Mouse (Mus musculus) liver, embryonic 14.5 days (tissue): ENCODE measurements around the gene Hcfc2. TPM values are rescaled to one million over a fixed set of nuclear protein-coding genes. Genes with fewer than 3 reads are reported as not detected.

Experiments used
- ATAC-seq: fragments of 200-750 bp; cut with Nextera tagmentation; 2 replicates; pipeline ENCODE4 v1.8.0; 2017; ENCODE audit warnings: moderate number of reproducible peaks, mild to moderate bottlenecking, moderate library complexity; ENCODE audit not compliant: insufficient read depth
- DNase-seq, 3 experiments: peaks; one replicate each; pipeline ENCODE4 v3.0.0-alpha.2; 2012 to 2013; ENCODE audit warnings: low read depth in 3 of 3, low spot score in 3 of 3
- H3K27ac ChIP-seq: fragments of 300-500 bp; sonication (generic); 2 replicates; pipeline ENCODE4 v1.5.1; 2014; ENCODE audit warnings: moderate library complexity, mild to moderate bottlenecking, control low read depth, inconsistent platforms
- H3K27me3 ChIP-seq: fragments of 300-500 bp; sonication (generic); 2 replicates; pipeline ENCODE4 v1.6.1; 2014; ENCODE audit warnings: mild to moderate bottlenecking, low read length, moderate library complexity; ENCODE audit not compliant: control insufficient read depth, insufficient read depth
- H3K36me3 ChIP-seq: fragments of 300-500 bp; sonication (generic); replicated peaks from 2 replicates; pipeline ENCODE4 v1.6.1; 2014; ENCODE audit warnings: low read depth; ENCODE audit not compliant: control insufficient read depth, insufficient read depth
- H3K4me1 ChIP-seq, 2 experiments: fragments of 200-500 bp in 1 of 2; fragments of 300-500 bp in 1 of 2; sonication (generic) in 1 of 2; replicated peaks; 2 replicates each; pipeline ENCODE4 v1.6.1; 2012 to 2014; ENCODE audit warnings: antibody characterized with exemption in 1 of 2, inconsistent platforms in 1 of 2, low read length in 1 of 2; ENCODE audit not compliant: control insufficient read depth in 2 of 2, insufficient read depth in 2 of 2
- H3K4me2 ChIP-seq: fragments of 300-500 bp; sonication (generic); 2 replicates; pipeline ENCODE4 v1.6.1; 2014; ENCODE audit warnings: low read depth, mild to moderate bottlenecking, control low read depth, moderate library complexity
- H3K4me3 ChIP-seq, 2 experiments: fragments of 200-500 bp in 1 of 2; fragments of 300-500 bp in 1 of 2; sonication (generic) in 1 of 2; 2 replicates each; pipeline ENCODE4 v1.5.1; 2012 to 2014; ENCODE audit warnings: low read depth in 2 of 2, low read length in 2 of 2, mild to moderate bottlenecking in 2 of 2, control low read depth in 1 of 2, inconsistent platforms in 1 of 2, moderate library complexity in 1 of 2; ENCODE audit not compliant: insufficient read depth in 1 of 2
- H3K9ac ChIP-seq: fragments of 300-500 bp; sonication (generic); replicated peaks from 2 replicates; pipeline ENCODE4 v1.6.1; 2014; ENCODE audit warnings: mild to moderate bottlenecking, control low read depth, moderate library complexity
- H3K9me3 ChIP-seq: fragments of 300-500 bp; sonication (generic); 2 replicates; pipeline ENCODE4 v1.6.1; 2016; ENCODE audit warnings: low read length, mixed read lengths; ENCODE audit not compliant: control insufficient read depth
- CTCF ChIP-seq: IDR thresholded peaks from 2 replicates; pipeline ENCODE4 v1.5.1; 2016; ENCODE audit warnings: antibody characterized with exemption, low read depth, control low read depth
- EP300 ChIP-seq: IDR thresholded peaks from 2 replicates; pipeline ENCODE4 v1.6.1; 2016; ENCODE audit warnings: antibody characterized with exemption, low read depth
- WGBS: fragments of 180-500 bp; shearing (Covaris S2); extraction: QIAGEN DNeasy Blood & Tissue Kit; methylation state at CpG from one replicate; pipeline ENCODE4 v1.1.7; 2014; ENCODE audit not compliant: insufficient replicate concordance; 5-methylcytosine and 5-hydroxymethylcytosine counted together
- polyA plus RNA-seq, 2 experiments: library from polyadenylated mRNA; depleted of rRNA in 1 of 2; stranded (reverse) in 1 of 2; unstranded in 1 of 2; fragments of >200 nt; fragmentation: Nextera tagmentation in 1 of 2; extraction: Ambion mirVana in 1 of 2; gene quantifications; 2 replicates each; pipeline versions ENCODE4 v1.2.1 to v1.2.3; 2012 to 2014

Hcfc2 gene
- polyA plus RNA-seq, 2 experiments, result 6.5 to 10.7 TPM

- Histone ChIP-seq H3K27me3 (no peaks in the 10 kb centered on the region), H3K36me3 (no peaks in the 10 kb centered on the region), H3K4me1 (peaks cover 5 to 9% of the 10 kb centered on the region in 2 experiments; a peak in 3 of 4 replicates), H3K27ac (no peak overlapping the region), H3K4me3 (no peak overlapping the region), H3K4me2 (no peak overlapping the region), H3K9me3 (no peaks in the 10 kb centered on the region), H3K9ac (no peak overlapping the region)
- no peak for DNase-seq
- TF ChIP-seq CTCF, result no peak
- ATAC-seq, result no peak
- WGBS, result 49% methylated on average over 9 of the region's 9 CpGs
Measured at GRCm38 (mm10) chr10:82768901-82769300, 72.9 kb downstream of the Hcfc2 start.

- H3K36me3 ChIP-seq, result no peaks in the 10 kb centered on the region
- 59% methylated on average over 2 of the region's 2 CpGs for WGBS
- no peaks in the 10 kb centered on the region for H3K4me1 ChIP-seq
- H3K27ac ChIP-seq, result no peak overlapping the region
- H3K4me3 ChIP-seq, result no peak overlapping the region
- no peak overlapping the region for H3K4me2 ChIP-seq
- TF ChIP-seq CTCF (no peak), EP300 (no peak)
- DNase-seq (no peak), ATAC-seq (no peak)
- no peaks in the 10 kb centered on the region for H3K9me3 ChIP-seq
- no peaks in the 10 kb centered on the region for H3K27me3 ChIP-seq
- no peak overlapping the region for H3K9ac ChIP-seq
Measured at GRCm38 (mm10) chr10:82770713-82771112, 74.8 kb downstream of the Hcfc2 start.

- TF ChIP-seq CTCF, result no peak
- no peak for TF ChIP-seq EP300
- WGBS, result 58% methylated on average over 9 of the region's 9 CpGs
- Histone ChIP-seq H3K9me3 (no peaks in the 10 kb centered on the region), H3K27me3 (no peaks in the 10 kb centered on the region), H3K27ac (no peak overlapping the region), H3K9ac (no peak overlapping the region), H3K4me1 (peaks cover 3 to 7% of the 10 kb centered on the region in 2 experiments), H3K4me3 (no peak overlapping the region), H3K4me2 (no peak overlapping the region), H3K36me3 (no peaks in the 10 kb centered on the region)
- DNase-seq (no peak), ATAC-seq (no peak)
Measured at GRCm38 (mm10) chr10:82771595-82772170, 75.7 kb downstream of the Hcfc2 start.

- H3K9ac ChIP-seq, result no peak overlapping the region
- 69% methylated on average over 5 of the region's 5 CpGs for WGBS
- H3K27me3 ChIP-seq, result no peaks in the 10 kb centered on the region
- no peaks in the 10 kb centered on the region for H3K36me3 ChIP-seq
- H3K4me3 ChIP-seq, result no peak overlapping the region
- H3K4me1 ChIP-seq, result peaks cover 22 to 34% of the 10 kb centered on the region in 2 experiments
- no peaks in the 10 kb centered on the region for H3K9me3 ChIP-seq
- DNase-seq (no peak), ATAC-seq (no peak)
- H3K27ac ChIP-seq, result no peak overlapping the region
- TF ChIP-seq CTCF, result no peak
- TF ChIP-seq EP300, result no peak
- no peak overlapping the region for H3K4me2 ChIP-seq
Measured at GRCm38 (mm10) chr10:82774841-82775240, 78.9 kb downstream of the Hcfc2 start.

- DNase-seq, result peak; percentile 71 to 77 (median 73)
- TF ChIP-seq CTCF (no peak), EP300 (peak; percentile 73)
- WGBS, result 29% methylated on average over 2 of the region's 2 CpGs
- H3K9ac ChIP-seq, result no peak overlapping the region
- no peak overlapping the region for H3K4me3 ChIP-seq
- no peaks in the 10 kb centered on the region for H3K27me3 ChIP-seq
- H3K4me1 ChIP-seq, result peaks cover 22 to 42% of the 10 kb centered on the region in 2 experiments
- no peaks in the 10 kb centered on the region for H3K36me3 ChIP-seq
- H3K27ac ChIP-seq, result no peak overlapping the region
- no peaks in the 10 kb centered on the region for H3K9me3 ChIP-seq
- peak; percentile 77 for ATAC-seq
- H3K4me2 ChIP-seq, result no peak overlapping the region; the same call in 1 of the 2 replicates
Measured at GRCm38 (mm10) chr10:82777075-82777474, 81.1 kb downstream of the Hcfc2 start.
